Mouse (Mus musculus) CH12.LX (cell line): Measurements from ENCODE around the gene Esr1.

Experiments
- CTCF ChIP-seq, 2 experiments: IDR thresholded peaks in 1 of 2; conservative IDR thresholded peaks in 1 of 2; 2 replicates each; pipeline ENCODE4 v1.5.1; 2011 to 2012; ENCODE audit warnings: low read depth in 2 of 2, low read length in 2 of 2, improper control_type of control experiment in 1 of 2, inconsistent platforms in 1 of 2, mild to moderate bottlenecking in 1 of 2, moderate library complexity in 1 of 2
- USF1 ChIP-seq: IDR thresholded peaks from 2 replicates; pipeline ENCODE4 v1.6.1; 2014; ENCODE audit warnings: low read depth, mild to moderate bottlenecking, inconsistent platforms, low read length, improper control_type of control experiment
- USF2 ChIP-seq: conservative IDR thresholded peaks from 2 replicates; pipeline ENCODE4 v1.6.1; 2011; ENCODE audit warnings: low read depth, low read length, improper control_type of control experiment
- ZNF384 ChIP-seq: IDR thresholded peaks from 2 replicates; pipeline ENCODE4 v1.6.1; 2012; ENCODE audit warnings: low read depth, low read length, improper control_type of control experiment, inconsistent platforms

DNA sequence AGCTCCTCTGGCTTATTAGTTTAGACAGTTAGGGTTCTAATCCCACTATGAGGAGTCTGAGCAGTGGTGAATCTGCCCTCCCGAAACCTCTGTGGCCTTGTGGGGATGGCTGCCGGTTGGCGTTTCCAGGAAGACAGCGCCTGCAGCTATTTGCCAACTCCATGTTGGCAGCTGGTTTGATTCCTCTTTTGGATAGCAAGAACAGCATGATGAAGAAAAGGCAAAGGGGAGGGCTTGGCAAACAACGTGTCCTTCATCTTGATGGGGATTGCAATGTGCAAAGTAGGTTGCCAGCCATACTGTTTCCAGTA lies 10.1 kb downstream of the Esr1 start:
- TF ChIP-seq USF2 = no peak
- TF ChIP-seq ZNF384 = no peak
- TF ChIP-seq USF1 = no peak
- no peak for TF ChIP-seq CTCF (conservative IDR thresholded peaks at IDR 0.05 in 1 of 2, IDR thresholded peaks at IDR 0.05 in 1 of 2; ENCODE audit: low read depth in 2 of 2, low read length in 2 of 2)
